Mouse (Mus musculus): ENCODE results near the gene Zdhhc14.
A peak's percentile ranks its signal among the peaks of the same experiment; 100 is the strongest.
"Not testable (repeated sequence)": the region's sequence is repeated elsewhere in the genome, so short reads cannot be mapped to it uniquely, and the experiment has no call there.

Gene Zdhhc14

GRCm38 (mm10) chr17:5606151-5606591, 113.8 kb downstream of the Zdhhc14 start:
- no peak for DNase-seq (ENCODE audit: low spot score in 2 of 2)

GRCm38 (mm10) chr17:5607352-5607751, 115.0 kb downstream of the Zdhhc14 start:
- DNase-seq (ENCODE audit: low spot score in 2 of 2) = no peak

GRCm38 (mm10) chr17:5609875-5610552, 117.7 kb downstream of the Zdhhc14 start:
- DNase-seq (ENCODE audit: low spot score in 2 of 2) = no peak

GRCm38 (mm10) chr17:5612236-5612635, 119.9 kb downstream of the Zdhhc14 start:
- no peak for DNase-seq (ENCODE audit: low spot score in 2 of 2)

- no peak for DNase-seq (ENCODE audit: low spot score in 2 of 2)
These were observed 122.5 kb downstream of the Zdhhc14 start for GRCm38 (mm10) chr17:5614771-5615318.

- DNase-seq (ENCODE audit: low spot score in 2 of 2) = no peak
These were observed 129.6 kb downstream of the Zdhhc14 start for GRCm38 (mm10) chr17:5621626-5622591.

- no peak for DNase-seq (ENCODE audit: low spot score in 2 of 2)
These were observed 130.4 kb downstream of the Zdhhc14 start for GRCm38 (mm10) chr17:5622764-5623163.

GRCm38 (mm10) chr17:5623181-5623580, 130.8 kb downstream of the Zdhhc14 start:
- no peak for DNase-seq (ENCODE audit: low spot score in 2 of 2)

GRCm38 (mm10) chr17:5624815-5625214, 132.5 kb downstream of the Zdhhc14 start:
- DNase-seq (ENCODE audit: low spot score in 2 of 2) = not testable (repeated sequence)

- no peak for DNase-seq (ENCODE audit: low spot score in 2 of 2)
These were observed 134.0 kb downstream of the Zdhhc14 start for GRCm38 (mm10) chr17:5626402-5626801.

- no peak for DNase-seq (ENCODE audit: low spot score in 2 of 2)
These were observed 135.3 kb downstream of the Zdhhc14 start for GRCm38 (mm10) chr17:5627664-5628063.

GRCm38 (mm10) chr17:5629651-5630050, 137.3 kb downstream of the Zdhhc14 start:
- no peak for DNase-seq (ENCODE audit: low spot score in 2 of 2)

GRCm38 (mm10) chr17:5635254-5635653, 142.9 kb downstream of the Zdhhc14 start:
- no peak for DNase-seq (ENCODE audit: low spot score in 2 of 2)

- DNase-seq (ENCODE audit: low spot score in 2 of 2) = no peak
These were observed 149.1 kb downstream of the Zdhhc14 start for GRCm38 (mm10) chr17:5641436-5641835.

- peak; percentile 84 to 90 for DNase-seq (ENCODE audit: low spot score in 2 of 2)
These were observed 150.8 kb downstream of the Zdhhc14 start for GRCm38 (mm10) chr17:5642918-5643721.

- no peak for DNase-seq (ENCODE audit: low spot score in 2 of 2)
These were observed 157.8 kb downstream of the Zdhhc14 start for GRCm38 (mm10) chr17:5650124-5650523.

- no peak for DNase-seq (ENCODE audit: low spot score in 2 of 2)
These were observed 158.3 kb downstream of the Zdhhc14 start for GRCm38 (mm10) chr17:5650642-5651041.

GRCm38 (mm10) chr17:5651551-5651950, 159.2 kb downstream of the Zdhhc14 start:
- DNase-seq (ENCODE audit: low spot score in 2 of 2) = no peak

GRCm38 (mm10) chr17:5653981-5654380, 161.6 kb downstream of the Zdhhc14 start:
- no peak for DNase-seq (ENCODE audit: low spot score in 2 of 2)

- DNase-seq (ENCODE audit: low spot score in 2 of 2) = no peak
These were observed 163.2 kb downstream of the Zdhhc14 start for GRCm38 (mm10) chr17:5655536-5655935.

- DNase-seq (ENCODE audit: low spot score in 2 of 2) = no peak
These were observed 168.1 kb downstream of the Zdhhc14 start for GRCm38 (mm10) chr17:5660317-5661080.
